Mouse (Mus musculus) midbrain, embryonic 15.5 days (tissue): Measurements from ENCODE around the gene Rreb1. TPM values are rescaled to one million over a fixed set of nuclear protein-coding genes. Genes with fewer than 3 reads are reported as not detected.

ENCODE experiments used
- ATAC-seq: fragments of 200-750 bp; cut with Nextera tagmentation; replicated peaks from 2 replicates; pipeline ENCODE4 v1.8.0; 2017; ENCODE audit warnings: moderate TSS enrichment
- H3K27ac ChIP-seq: fragments of 300-500 bp; sonication (generic); 2 replicates; pipeline ENCODE4 v1.5.1; 2015; ENCODE audit warnings: mild to moderate bottlenecking, inconsistent platforms
- H3K27me3 ChIP-seq: fragments of 300-500 bp; sonication (generic); replicated peaks from 2 replicates; pipeline ENCODE4 v1.6.1; 2015; ENCODE audit warnings: inconsistent platforms
- H3K36me3 ChIP-seq: fragments of 300-500 bp; sonication (generic); replicated peaks from 2 replicates; pipeline ENCODE4 v1.6.1; 2015; ENCODE audit warnings: inconsistent platforms
- H3K4me1 ChIP-seq: fragments of 300-500 bp; sonication (generic); 2 replicates; pipeline ENCODE4 v1.6.1; 2015; ENCODE audit warnings: inconsistent platforms
- H3K4me2 ChIP-seq: fragments of 300-500 bp; sonication (generic); 2 replicates; pipeline ENCODE4 v1.6.1; 2015; ENCODE audit warnings: inconsistent platforms, mild to moderate bottlenecking, moderate library complexity
- H3K4me3 ChIP-seq: fragments of 300-500 bp; sonication (generic); 2 replicates; pipeline ENCODE4 v1.5.1; 2015; ENCODE audit warnings: mild to moderate bottlenecking, inconsistent platforms
- H3K9ac ChIP-seq: fragments of 300-500 bp; sonication (generic); 2 replicates; pipeline ENCODE4 v1.6.1; 2015; ENCODE audit warnings: mild to moderate bottlenecking, inconsistent platforms
- H3K9me3 ChIP-seq: fragments of 300-500 bp; sonication (generic); 2 replicates; pipeline ENCODE4 v1.6.1; 2016; ENCODE audit warnings: inconsistent platforms
- WGBS: fragments of 180-500 bp; shearing (Covaris S2); methylation state at CpG from one replicate; pipeline ENCODE4 v1.1.7; 2015; ENCODE audit warnings: mixed read lengths; 5-methylcytosine and 5-hydroxymethylcytosine counted together
- polyA plus RNA-seq: library from polyadenylated mRNA; unstranded; fragments of >200 nt; fragmentation: Nextera tagmentation; extraction: Ambion mirVana; gene quantifications from 2 replicates; pipeline ENCODE4 v1.2.1, GENCODE M21; 2015

Rreb1 gene
- polyA plus RNA-seq, 1 experiment from 2014 or later: 3.9 TPM

DNA sequence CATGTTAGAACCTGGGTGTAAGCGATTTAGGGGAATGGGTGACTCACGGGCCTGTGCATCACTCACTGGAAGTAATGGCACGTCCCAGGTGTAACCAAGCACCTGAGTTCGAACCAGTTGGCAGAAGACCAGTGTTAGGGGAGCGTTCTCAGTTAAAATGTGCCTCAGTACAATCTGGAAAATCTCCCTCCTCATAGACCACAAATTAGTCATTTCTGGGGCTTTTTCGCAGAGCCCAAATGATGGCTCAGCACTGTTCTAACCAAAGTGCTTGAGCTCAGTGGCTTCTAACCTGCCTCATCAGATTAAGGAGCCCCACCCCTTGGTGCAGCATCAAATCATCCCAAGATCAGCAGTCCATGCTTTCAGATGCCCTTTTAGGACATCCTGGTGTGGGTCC is 5.5 kb downstream of the Rreb1 start:
- Histone ChIP-seq H3K36me3 (no peaks in the 10 kb centered on the region), H3K9ac (no peak overlapping the region), H3K4me3 (no peak overlapping the region), H3K4me2 (no peak overlapping the region), H3K4me1 (peaks cover 7% of the 10 kb centered on the region), H3K9me3 (no peaks in the 10 kb centered on the region), H3K27ac (no peak overlapping the region), H3K27me3 (peaks cover 15% of the 10 kb centered on the region)
- WGBS: 95% methylated on average over 6 of the region's 6 CpGs
- ATAC-seq: no peak

DNA sequence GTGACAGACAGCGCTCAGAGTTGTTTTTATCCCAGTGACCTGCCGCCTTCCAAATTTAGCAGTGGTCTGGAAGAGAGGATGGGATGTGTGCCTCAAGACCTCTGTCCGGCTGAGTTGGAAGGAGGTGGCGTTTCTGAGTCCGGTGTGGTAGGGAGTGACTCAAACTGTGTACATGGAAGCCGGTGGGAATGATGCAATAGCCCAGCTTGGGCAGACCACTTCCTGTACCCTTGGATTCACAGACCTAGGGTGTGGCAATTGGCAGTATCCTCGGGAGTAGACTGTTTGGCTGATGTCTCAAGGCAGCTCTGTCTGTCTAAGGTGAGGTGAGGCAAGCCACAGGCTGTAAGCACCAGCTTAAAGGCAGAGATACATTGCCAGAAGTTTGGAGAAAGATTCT is 6.0 kb downstream of the Rreb1 start:
- Histone ChIP-seq H3K4me2 (no peak overlapping the region), H3K9ac (no peak overlapping the region), H3K27ac (no peak overlapping the region), H3K27me3 (peaks cover 10% of the 10 kb centered on the region), H3K36me3 (no peaks in the 10 kb centered on the region), H3K4me1 (peaks cover 1% of the 10 kb centered on the region), H3K4me3 (no peak overlapping the region), H3K9me3 (no peaks in the 10 kb centered on the region)
- ATAC-seq: no peak
- 88% methylated on average over 7 of the region's 7 CpGs for WGBS

DNA sequence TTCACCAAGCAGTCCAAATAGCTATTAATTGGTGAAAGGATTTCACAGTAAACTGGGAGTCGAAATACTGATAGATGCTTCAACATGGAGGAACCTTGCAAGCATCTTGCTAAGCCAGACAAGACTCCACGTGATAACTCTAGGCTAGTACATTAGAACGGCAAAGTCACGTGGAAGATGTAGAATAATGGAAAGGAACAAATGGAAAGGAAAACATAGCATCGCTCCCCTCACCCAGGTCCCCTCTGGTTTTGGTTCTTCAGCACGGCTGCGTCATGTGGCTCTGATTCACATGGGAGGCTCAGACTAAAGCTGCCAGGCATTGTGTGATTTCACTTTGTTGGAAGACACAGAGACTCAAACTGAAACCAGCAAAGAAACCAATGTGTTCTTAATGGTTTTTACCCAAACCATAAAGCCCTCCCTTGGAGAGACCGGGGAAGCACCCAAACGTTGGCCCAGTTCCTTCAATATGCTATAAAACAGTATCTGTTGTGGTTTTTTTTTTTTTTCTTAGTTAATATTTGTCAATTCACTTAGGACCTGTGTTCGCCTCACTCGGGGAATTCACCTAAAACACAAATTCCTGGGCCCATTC is 14.6 kb downstream of the Rreb1 start:
- H3K36me3 ChIP-seq: no peaks in the 10 kb centered on the region
- ATAC-seq: no peak
- no peaks in the 10 kb centered on the region for H3K4me1 ChIP-seq
- no peak overlapping the region for H3K9ac ChIP-seq
- WGBS: 92% methylated on average over 11 of the region's 11 CpGs
- H3K27me3 ChIP-seq: no peaks in the 10 kb centered on the region
- no peak overlapping the region for H3K27ac ChIP-seq
- H3K4me2 ChIP-seq: no peak overlapping the region
- no peak overlapping the region for H3K4me3 ChIP-seq
- H3K9me3 ChIP-seq: no peaks in the 10 kb centered on the region

- Histone ChIP-seq H3K4me1 (peaks cover 10% of the 10 kb centered on the region; the same call in 1 of the 2 replicates), H3K9ac (no peak overlapping the region), H3K4me3 (no peak overlapping the region), H3K9me3 (no peaks in the 10 kb centered on the region), H3K27ac (no peak overlapping the region), H3K27me3 (no peaks in the 10 kb centered on the region), H3K36me3 (no peaks in the 10 kb centered on the region), H3K4me2 (no peak overlapping the region)
- no peak for ATAC-seq
- 94% methylated on average over 8 of the region's 8 CpGs for WGBS
These were observed 20.6 kb downstream of the Rreb1 start for GRCm38 (mm10) chr13:37798811-37799210.

GRCm38 (mm10) chr13:37799413-37799812 is 21.2 kb downstream of the Rreb1 start:
- peaks cover 10% of the 10 kb centered on the region; the same call in 1 of the 2 replicates for H3K4me1 ChIP-seq
- ATAC-seq: no peak
- H3K9me3 ChIP-seq: no peaks in the 10 kb centered on the region
- no peak overlapping the region for H3K9ac ChIP-seq
- no peaks in the 10 kb centered on the region for H3K36me3 ChIP-seq
- H3K4me2 ChIP-seq: no peak overlapping the region
- no peak overlapping the region for H3K27ac ChIP-seq
- no peaks in the 10 kb centered on the region for H3K27me3 ChIP-seq
- H3K4me3 ChIP-seq: no peak overlapping the region
- WGBS: 90% methylated on average over 9 of the region's 9 CpGs

GRCm38 (mm10) chr13:37801101-37802075 is 23.2 kb downstream of the Rreb1 start:
- no peaks in the 10 kb centered on the region for H3K27me3 ChIP-seq
- H3K4me2 ChIP-seq: no peak overlapping the region
- H3K4me1 ChIP-seq: peaks cover 10% of the 10 kb centered on the region; the same call in 1 of the 2 replicates
- no peaks in the 10 kb centered on the region for H3K36me3 ChIP-seq
- ATAC-seq: no peak
- 50% methylated on average over 11 of the region's 11 CpGs for WGBS
- no peak overlapping the region for H3K9ac ChIP-seq
- no peak overlapping the region for H3K27ac ChIP-seq
- H3K4me3 ChIP-seq: no peak overlapping the region
- H3K9me3 ChIP-seq: no peaks in the 10 kb centered on the region

GRCm38 (mm10) chr13:37802246-37803003 is 24.2 kb downstream of the Rreb1 start:
- Histone ChIP-seq H3K4me2 (no peak overlapping the region), H3K4me3 (no peak overlapping the region), H3K9ac (no peak overlapping the region), H3K27me3 (no peaks in the 10 kb centered on the region), H3K9me3 (no peaks in the 10 kb centered on the region), H3K27ac (no peak overlapping the region), H3K36me3 (no peaks in the 10 kb centered on the region), H3K4me1 (peaks cover 10% of the 10 kb centered on the region; the same call in 1 of the 2 replicates)
- 10% methylated on average over 6 of the region's 6 CpGs for WGBS
- peak; percentile 81 for ATAC-seq

- no peaks in the 10 kb centered on the region for H3K36me3 ChIP-seq
- ATAC-seq: no peak
- WGBS: 88% methylated on average over 5 of the region's 5 CpGs
These were observed 25.0 kb downstream of the Rreb1 start for GRCm38 (mm10) chr13:37803244-37803643.

DNA sequence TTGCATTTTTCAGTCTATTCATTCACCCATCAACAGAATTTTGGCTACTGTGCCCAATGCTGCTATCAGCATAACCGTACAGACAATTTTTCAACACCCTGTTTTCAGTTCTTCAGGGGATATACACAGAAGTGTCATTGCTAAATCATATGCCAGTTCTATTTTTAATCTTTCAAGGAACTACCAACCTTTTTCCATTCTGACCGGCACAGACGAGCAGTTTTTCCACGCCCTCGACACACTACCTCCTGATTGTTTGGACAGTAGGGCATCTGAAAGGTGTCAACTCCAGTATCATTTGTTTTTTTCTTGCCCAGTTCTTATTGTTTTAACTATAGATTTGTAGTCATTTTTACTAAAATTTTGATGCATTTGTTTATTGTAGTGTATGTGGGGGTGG is 25.8 kb downstream of the Rreb1 start:
- WGBS: 87% methylated on average over 5 of the region's 5 CpGs
- H3K27me3 ChIP-seq: no peaks in the 10 kb centered on the region
- no peak overlapping the region for H3K9ac ChIP-seq
- H3K4me2 ChIP-seq: no peak overlapping the region
- no peaks in the 10 kb centered on the region for H3K9me3 ChIP-seq
- no peak overlapping the region for H3K27ac ChIP-seq
- H3K4me3 ChIP-seq: no peak overlapping the region
- H3K4me1 ChIP-seq: peaks cover 10% of the 10 kb centered on the region; the same call in 1 of the 2 replicates
- ATAC-seq: no peak
- no peaks in the 10 kb centered on the region for H3K36me3 ChIP-seq

More at GRCm38 (mm10) chr13:37803244-37803643, 25.0 kb downstream of the Rreb1 start:
- Histone ChIP-seq H3K4me1 (peaks cover 10% of the 10 kb centered on the region; the same call in 1 of the 2 replicates), H3K4me2 (no peak overlapping the region), H3K27ac (no peak overlapping the region), H3K4me3 (no peak overlapping the region), H3K9me3 (no peaks in the 10 kb centered on the region), H3K9ac (no peak overlapping the region), H3K27me3 (no peaks in the 10 kb centered on the region)

DNA sequence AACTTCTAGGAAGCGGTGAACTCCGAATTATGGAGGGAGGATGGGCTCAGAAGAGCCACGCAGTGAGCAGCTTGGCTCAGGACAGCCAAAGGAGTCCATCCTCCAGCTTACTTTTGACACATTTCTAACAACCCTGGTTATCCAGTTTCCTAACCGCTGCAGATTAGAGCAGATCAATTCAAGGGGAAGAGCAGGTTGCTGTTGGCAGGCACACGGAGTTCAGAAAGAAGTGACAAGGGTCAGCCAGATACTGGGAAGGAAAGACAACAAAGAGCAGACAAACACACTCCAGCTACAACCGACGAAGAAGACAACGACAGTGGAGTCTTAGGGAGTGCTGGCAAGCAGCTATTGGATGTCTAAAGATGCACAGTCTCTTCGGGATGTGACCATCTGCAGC is 36.8 kb downstream of the Rreb1 start:
- 78% methylated on average over 9 of the region's 9 CpGs for WGBS
- H3K27ac ChIP-seq: no peak overlapping the region
- no peak overlapping the region for H3K4me2 ChIP-seq
- no peaks in the 10 kb centered on the region for H3K4me1 ChIP-seq
- ATAC-seq: no peak
- no peaks in the 10 kb centered on the region for H3K36me3 ChIP-seq
- no peaks in the 10 kb centered on the region for H3K27me3 ChIP-seq
- no peak overlapping the region for H3K9ac ChIP-seq
- no peak overlapping the region for H3K4me3 ChIP-seq
- H3K9me3 ChIP-seq: no peaks in the 10 kb centered on the region

DNA sequence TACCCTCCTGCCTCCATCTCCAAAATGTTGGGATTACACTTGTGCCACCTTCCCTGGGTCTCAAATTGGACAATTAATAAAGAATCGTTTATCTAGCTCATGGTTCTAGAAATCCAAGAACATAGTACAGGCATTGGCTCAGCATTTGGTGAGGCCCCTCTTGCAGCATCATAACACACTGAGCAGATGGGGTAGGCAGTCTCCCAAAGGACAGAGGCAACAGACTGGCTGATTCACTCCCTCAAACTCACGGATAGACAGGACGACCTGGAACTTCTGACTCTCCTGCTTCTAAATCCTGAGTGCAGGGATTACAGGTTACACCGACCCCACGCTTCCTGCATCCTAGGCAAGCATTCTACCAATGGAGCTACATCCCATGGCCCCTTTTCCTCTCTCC is 38.5 kb downstream of the Rreb1 start:
- Histone ChIP-seq H3K4me1 (no peaks in the 10 kb centered on the region), H3K9me3 (no peaks in the 10 kb centered on the region), H3K27ac (no peak overlapping the region), H3K4me2 (no peak overlapping the region), H3K4me3 (no peak overlapping the region), H3K27me3 (no peaks in the 10 kb centered on the region), H3K36me3 (no peaks in the 10 kb centered on the region), H3K9ac (no peak overlapping the region)
- no peak for ATAC-seq
- 82% methylated on average over 5 of the region's 5 CpGs for WGBS

GRCm38 (mm10) chr13:37821413-37821812 is 43.2 kb downstream of the Rreb1 start:
- no peak for ATAC-seq
- Histone ChIP-seq H3K27ac (no peak overlapping the region), H3K4me1 (peaks cover 14% of the 10 kb centered on the region), H3K4me2 (no peak overlapping the region), H3K36me3 (no peaks in the 10 kb centered on the region), H3K9me3 (no peaks in the 10 kb centered on the region), H3K9ac (no peak overlapping the region), H3K4me3 (no peak overlapping the region), H3K27me3 (peaks cover 24% of the 10 kb centered on the region)
- WGBS: 45% methylated on average over 4 of the region's 4 CpGs
